Mouse (Mus musculus) kidney, postnatal 0 days (tissue): ENCODE data around the gene Ciz1. TPM values are rescaled to one million over a fixed set of nuclear protein-coding genes. Genes with fewer than 3 reads are reported as not detected.

Source experiments
- ATAC-seq: fragments of 200-750 bp; cut with Nextera tagmentation; replicated peaks from 2 replicates; pipeline ENCODE4 v1.8.0; 2017; ENCODE audit warnings: low read depth, moderate number of reproducible peaks, moderate TSS enrichment, moderate library complexity; ENCODE audit not compliant: low FRiP score
- DNase-seq: peaks from one replicate; pipeline ENCODE4 v3.0.0-alpha.2; 2016; ENCODE audit warnings: low spot score
- H3K27ac ChIP-seq: fragments of 300-500 bp; sonication (generic); 2 replicates; pipeline ENCODE4 v1.5.1; 2014; ENCODE audit warnings: mild to moderate bottlenecking
- H3K27me3 ChIP-seq: fragments of 300-500 bp; sonication (generic); 2 replicates; pipeline ENCODE4 v1.6.1; 2014; ENCODE audit warnings: low read length, mixed read lengths; ENCODE audit not compliant: insufficient read depth
- H3K36me3 ChIP-seq: fragments of 300-500 bp; sonication (generic); 2 replicates; pipeline ENCODE4 v1.6.1; 2014; ENCODE audit warnings: low read length, mixed read lengths; ENCODE audit not compliant: insufficient read depth
- H3K4me1 ChIP-seq: fragments of 300-500 bp; sonication (generic); replicated peaks from 2 replicates; pipeline ENCODE4 v1.6.1; 2014; ENCODE audit warnings: antibody characterized with exemption, low read length, mixed read lengths; ENCODE audit not compliant: insufficient read depth
- H3K4me2 ChIP-seq: fragments of 300-500 bp; sonication (generic); 2 replicates; pipeline ENCODE4 v1.6.1; 2014; ENCODE audit warnings: mild to moderate bottlenecking, low read length, moderate library complexity, mixed read lengths
- H3K4me3 ChIP-seq: fragments of 300-500 bp; sonication (generic); replicated peaks from 2 replicates; pipeline ENCODE4 v1.5.1; 2014; ENCODE audit warnings: low read depth, low read length
- H3K9ac ChIP-seq: fragments of 300-500 bp; sonication (generic); 2 replicates; pipeline ENCODE4 v1.6.1; 2014; ENCODE audit warnings: low read depth, low read length
- H3K9me3 ChIP-seq: fragments of 300-500 bp; sonication (generic); replicated peaks from 2 replicates; pipeline ENCODE4 v1.6.1; 2016; ENCODE audit warnings: low read length, inconsistent platforms, mixed read lengths
- CTCF ChIP-seq: IDR thresholded peaks from 2 replicates; pipeline ENCODE4 v1.5.1; 2016; ENCODE audit warnings: antibody characterized with exemption, low read depth, mild to moderate bottlenecking, moderate library complexity
- WGBS: fragments of 180-500 bp; shearing (Covaris S2); extraction: QIAGEN DNeasy Blood & Tissue Kit; methylation state at CpG from one replicate; pipeline ENCODE4 v1.1.7; 2014; 5-methylcytosine and 5-hydroxymethylcytosine counted together
- polyA plus RNA-seq: library from polyadenylated mRNA; unstranded; fragments of >200 nt; fragmentation: Nextera tagmentation; extraction: Ambion mirVana; gene quantifications from 2 replicates; pipeline ENCODE4 v1.2.1, GENCODE M21; 2015

Gene Ciz1
- polyA plus RNA-seq, 1 experiment from 2014 or later: 33.8 TPM

- Histone ChIP-seq H3K9ac (no peak overlapping the region), H3K9me3 (no peaks in the 10 kb centered on the region), H3K4me1 (no peaks in the 10 kb centered on the region), H3K4me3 (no peak overlapping the region), H3K27me3 (no peaks in the 10 kb centered on the region), H3K36me3 (no peaks in the 10 kb centered on the region), H3K4me2 (no peak overlapping the region), H3K27ac (no peak overlapping the region)
- DNase-seq: no peak
- ATAC-seq: no peak
- no peak for TF ChIP-seq CTCF
- WGBS: 78% methylated on average over 10 of the region's 10 CpGs
These were observed 8.1 kb upstream of the Ciz1 start for GRCm38 (mm10) chr2:32344056-32344455.

GRCm38 (mm10) chr2:32344598-32345321, 7.4 kb upstream of the Ciz1 start:
- H3K9ac ChIP-seq: no peak overlapping the region
- H3K9me3 ChIP-seq: no peaks in the 10 kb centered on the region
- no peak overlapping the region for H3K27ac ChIP-seq
- no peaks in the 10 kb centered on the region for H3K27me3 ChIP-seq
- no peak overlapping the region for H3K4me2 ChIP-seq
- no peaks in the 10 kb centered on the region for H3K36me3 ChIP-seq
- H3K4me3 ChIP-seq: no peak overlapping the region
- ATAC-seq (no peak), DNase-seq (no peak)
- no peaks in the 10 kb centered on the region for H3K4me1 ChIP-seq
- no peak for TF ChIP-seq CTCF
- 71% methylated on average over 14 of the region's 14 CpGs for WGBS

- WGBS: 77% methylated on average over 6 of the region's 6 CpGs
- DNase-seq (no peak), ATAC-seq (no peak)
- TF ChIP-seq CTCF: no peak
- Histone ChIP-seq H3K36me3 (no peaks in the 10 kb centered on the region), H3K4me2 (no peak overlapping the region), H3K9me3 (no peaks in the 10 kb centered on the region), H3K4me3 (no peak overlapping the region), H3K27ac (no peak overlapping the region), H3K4me1 (no peaks in the 10 kb centered on the region; the same call in 1 of the 2 replicates), H3K27me3 (no peaks in the 10 kb centered on the region), H3K9ac (no peak overlapping the region)
These were observed 5.1 kb upstream of the Ciz1 start for GRCm38 (mm10) chr2:32347019-32347418.

GRCm38 (mm10) chr2:32348311-32348710, 3.8 kb upstream of the Ciz1 start:
- 76% methylated on average over 11 of the region's 11 CpGs for WGBS
- no peaks in the 10 kb centered on the region; the same call in 1 of the 2 replicates for H3K4me1 ChIP-seq

GRCm38 (mm10) chr2:32349625-32350255, 2.4 kb upstream of the Ciz1 start:
- Histone ChIP-seq H3K27ac (no peak overlapping the region), H3K4me2 (no peak overlapping the region), H3K9me3 (no peaks in the 10 kb centered on the region), H3K36me3 (no peaks in the 10 kb centered on the region), H3K4me1 (no peaks in the 10 kb centered on the region; the same call in 1 of the 2 replicates), H3K9ac (no peak overlapping the region), H3K27me3 (no peaks in the 10 kb centered on the region), H3K4me3 (no peak overlapping the region)
- 52% methylated on average over 8 of the region's 8 CpGs for WGBS
- ATAC-seq (no peak), DNase-seq (no peak)
- no peak for TF ChIP-seq CTCF

More at GRCm38 (mm10) chr2:32348311-32348710, 3.8 kb upstream of the Ciz1 start:
- Histone ChIP-seq H3K27ac (no peak overlapping the region), H3K36me3 (no peaks in the 10 kb centered on the region), H3K9ac (0 out of 2 replicates have a peak overlapping the region, but pooled peaks have one; percentile 13), H3K4me3 (no peak overlapping the region), H3K4me2 (no peak overlapping the region), H3K9me3 (no peaks in the 10 kb centered on the region), H3K27me3 (no peaks in the 10 kb centered on the region)
- no peak for TF ChIP-seq CTCF
- DNase-seq (no peak), ATAC-seq (no peak)

- Histone ChIP-seq H3K27me3 (no peaks in the 10 kb centered on the region), H3K4me1 (no peaks in the 10 kb centered on the region; the same call in 1 of the 2 replicates), H3K9ac (no peak overlapping the region), H3K36me3 (no peaks in the 10 kb centered on the region), H3K4me3 (no peak overlapping the region), H3K27ac (no peak overlapping the region), H3K4me2 (no peak overlapping the region), H3K9me3 (no peaks in the 10 kb centered on the region)
- no peak for TF ChIP-seq CTCF
- 51% methylated on average over 13 of the region's 13 CpGs for WGBS
- ATAC-seq (no peak), DNase-seq (no peak)
These were observed 1.6 kb upstream of the Ciz1 start for GRCm38 (mm10) chr2:32350471-32351051.
